Mouse (Mus musculus) MN1 (cell line): ENCODE data around the gene Gm10139.
"Not testable (repeated sequence)": the region's sequence is repeated elsewhere in the genome, so short reads cannot be mapped to it uniquely, and the experiment has no call there.

Experiments used
- DNase-seq: peaks from one replicate; pipeline ENCODE4 v3.0.0-alpha.2; 2016; ENCODE audit warnings: low spot score

Gm10139 gene

DNA sequence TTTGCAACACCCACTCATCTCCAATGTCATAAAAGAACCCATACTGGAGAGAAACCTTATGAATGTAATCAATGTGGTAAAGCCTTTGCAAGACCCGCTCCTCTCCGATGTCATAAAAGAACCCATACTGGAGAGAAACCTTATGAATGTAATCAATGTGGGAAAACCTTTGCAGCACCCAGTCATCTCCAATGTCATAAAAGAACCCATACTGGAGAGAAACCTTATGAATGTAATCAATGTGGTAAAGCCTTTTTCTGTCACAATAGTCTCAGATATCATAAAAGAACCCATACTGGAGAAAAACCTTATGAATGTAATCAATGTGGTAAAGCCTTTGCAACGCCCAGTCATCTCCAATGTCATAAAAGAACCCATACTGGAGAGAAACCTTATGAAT, at the start of gene Gm10139:
TSS of gene Gm10139 (plus strand) at position 301 of the 400 bp plus-strand sequence.
- DNase-seq = not testable (repeated sequence)

DNA sequence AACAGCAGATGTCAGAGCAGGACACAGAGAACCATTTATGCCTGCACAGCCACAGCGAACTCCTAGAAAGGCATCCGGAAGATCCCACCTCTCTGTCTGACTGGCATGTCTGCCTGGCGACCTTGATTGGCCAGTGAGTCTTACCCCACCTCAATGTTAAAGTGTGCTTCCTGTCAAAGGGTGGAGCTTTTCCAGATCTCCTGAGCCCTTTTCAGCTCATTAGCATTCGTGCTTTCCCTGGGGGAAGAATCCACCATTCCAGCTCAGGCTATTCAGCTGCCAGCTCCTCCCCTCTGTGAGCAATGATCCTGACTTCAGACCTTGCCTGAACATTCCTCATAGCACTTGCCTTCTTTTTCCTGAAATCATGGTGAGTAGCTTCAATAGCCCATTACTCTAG, 45.2 kb downstream of the Gm10139 start:
- not testable (repeated sequence) for DNase-seq
